Mouse (Mus musculus) small intestine, adult 2 months (tissue): Measurements from ENCODE around the gene Txnrd3. TPM values are rescaled to one million over a fixed set of nuclear protein-coding genes. Genes with fewer than 3 reads are reported as not detected.

Experiments used
- H3K27ac ChIP-seq: fragments of 200-500 bp; 2 replicates; pipeline ENCODE4 v1.5.1; 2012; ENCODE audit warnings: low read depth, low read length, control low read depth, inconsistent platforms; ENCODE audit not compliant: insufficient read depth
- H3K27me3 ChIP-seq: fragments of 200-500 bp; 2 replicates; pipeline ENCODE4 v1.6.1; 2012; ENCODE audit warnings: mild to moderate bottlenecking, moderate library complexity, low read length, inconsistent platforms; ENCODE audit not compliant: control insufficient read depth, insufficient read depth
- H3K36me3 ChIP-seq: fragments of 200-500 bp; 2 replicates; pipeline ENCODE4 v1.6.1; 2012; ENCODE audit warnings: mild to moderate bottlenecking, low read length, control low read depth, inconsistent platforms; ENCODE audit not compliant: control insufficient read depth, insufficient read depth
- H3K4me1 ChIP-seq: fragments of 200-500 bp; 2 replicates; pipeline ENCODE4 v1.6.1; 2012; ENCODE audit warnings: low read length, inconsistent platforms, mixed read lengths; ENCODE audit not compliant: control insufficient read depth, insufficient read depth, insufficient read length
- H3K4me3 ChIP-seq: fragments of 200-500 bp; 2 replicates; pipeline ENCODE4 v1.5.1; 2012; ENCODE audit warnings: low read depth, mild to moderate bottlenecking, control low read depth, inconsistent platforms, low read length, moderate library complexity
- CTCF ChIP-seq: fragments of 200-500 bp; IDR thresholded peaks from 2 replicates; pipeline ENCODE4 v1.5.1; 2012; ENCODE audit warnings: low read depth, mild to moderate bottlenecking, control low read depth, inconsistent platforms, low read length, moderate library complexity, mixed read lengths; ENCODE audit not compliant: insufficient replicate concordance, insufficient read length; ENCODE audit errors: extremely low read depth
- POLR2A ChIP-seq: fragments of 200-500 bp; IDR thresholded peaks from 2 replicates; pipeline ENCODE4 v1.6.1; 2012; ENCODE audit warnings: low read depth, mild to moderate bottlenecking, control low read depth, inconsistent platforms, low read length, moderate library complexity
- WGBS: fragments of 180-500 bp; shearing (Covaris S2); methylation state at CpG from one replicate; pipeline ENCODE4 v1.1.7; 2018; 5-methylcytosine and 5-hydroxymethylcytosine counted together
- polyA plus RNA-seq: library from polyadenylated mRNA; depleted of rRNA; stranded (reverse); fragments of >200 nt; gene quantifications from 2 replicates; pipeline ENCODE4 v1.2.3, GENCODE M21; 2012

Txnrd3 gene
- polyA plus RNA-seq, 1 experiment = 4.3 TPM

DNA sequence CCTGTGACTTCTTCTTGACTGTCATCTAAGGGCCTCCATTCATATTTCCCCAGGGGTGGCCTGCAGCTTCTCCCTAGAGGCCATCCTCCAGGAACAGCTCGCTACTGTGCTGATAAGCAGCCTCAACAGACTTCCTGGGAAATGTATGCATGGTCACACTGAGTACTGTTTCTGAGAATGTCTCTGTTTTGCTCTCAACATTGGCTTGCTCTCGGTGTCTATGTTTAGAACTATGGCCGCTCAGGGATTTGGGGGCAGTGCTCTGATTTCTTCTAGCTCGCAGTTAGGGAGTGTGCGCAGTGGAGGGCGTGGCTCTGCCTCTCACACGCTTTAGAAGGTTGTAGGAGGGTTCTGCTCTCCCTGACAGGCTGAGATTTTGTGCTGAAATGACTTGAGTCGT is 9.4 kb upstream of the Txnrd3 start:
- no peak overlapping the region for H3K27ac ChIP-seq
- 0 out of 2 replicates have a peak, but pooled peaks cover 2% of the 10 kb centered on the region for H3K4me1 ChIP-seq
- H3K27me3 ChIP-seq = no peaks in the 10 kb centered on the region
- WGBS = 28% methylated on average over 8 of the region's 8 CpGs
- TF ChIP-seq CTCF (no peak), POLR2A (no peak)
- H3K4me3 ChIP-seq = no peak overlapping the region
- H3K36me3 ChIP-seq = no peaks in the 10 kb centered on the region

- Histone ChIP-seq H3K27ac (no peak overlapping the region), H3K4me3 (no peak overlapping the region), H3K4me1 (no peaks in the 10 kb centered on the region), H3K27me3 (no peaks in the 10 kb centered on the region), H3K36me3 (no peaks in the 10 kb centered on the region)
- 74% methylated on average over 4 of the region's 4 CpGs for WGBS
- TF ChIP-seq CTCF = no peak
- TF ChIP-seq POLR2A = no peak
Observed at GRCm38 (mm10) chr6:89637977-89638376, 5.8 kb upstream of the Txnrd3 start.

DNA sequence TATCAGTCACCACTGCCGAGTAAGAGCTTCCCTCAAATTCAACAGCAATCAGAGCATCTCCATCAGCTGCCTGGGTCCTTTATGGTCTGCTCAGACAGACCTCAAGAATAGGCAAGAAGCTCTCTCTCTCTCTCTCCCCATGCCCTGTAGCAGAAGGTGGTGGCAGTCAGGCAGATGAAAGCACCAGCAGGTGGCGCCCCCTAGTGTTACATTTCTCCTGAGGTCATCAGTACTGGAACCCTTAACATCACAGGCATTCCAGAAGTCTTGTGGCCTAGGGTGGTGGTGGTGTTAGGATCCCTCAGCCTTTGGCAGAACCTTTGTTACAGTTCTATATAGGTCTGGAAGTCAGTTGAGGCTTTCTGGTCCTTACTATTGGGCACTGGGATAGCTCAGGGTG is 4.8 kb upstream of the Txnrd3 start:
- Histone ChIP-seq H3K4me1 (peaks cover 2% of the 10 kb centered on the region; the same call in 1 of the 2 replicates), H3K4me3 (no peak overlapping the region), H3K27ac (no peak overlapping the region), H3K27me3 (no peaks in the 10 kb centered on the region), H3K36me3 (no peaks in the 10 kb centered on the region)
- TF ChIP-seq CTCF = peak; percentile 57; the same call in 1 of the 2 replicates
- no peak for TF ChIP-seq POLR2A
- WGBS = 39% methylated on average over 2 of the region's 2 CpGs

- H3K36me3 ChIP-seq = no peaks in the 10 kb centered on the region
- peaks cover 2% of the 10 kb centered on the region; the same call in 1 of the 2 replicates for H3K4me1 ChIP-seq
- TF ChIP-seq POLR2A (peak; percentile 5; the same call in 1 of the 2 replicates), CTCF (no peak)
- WGBS = under 1% methylated on average over 41 of the region's 41 CpGs
- H3K27ac ChIP-seq = peak overlapping the region; percentile 73
- no peaks in the 10 kb centered on the region for H3K27me3 ChIP-seq
- peak overlapping the region; percentile 79 for H3K4me3 ChIP-seq
Observed at GRCm38 (mm10) chr6:89644271-89645075, 685 bp downstream of the Txnrd3 start.

DNA sequence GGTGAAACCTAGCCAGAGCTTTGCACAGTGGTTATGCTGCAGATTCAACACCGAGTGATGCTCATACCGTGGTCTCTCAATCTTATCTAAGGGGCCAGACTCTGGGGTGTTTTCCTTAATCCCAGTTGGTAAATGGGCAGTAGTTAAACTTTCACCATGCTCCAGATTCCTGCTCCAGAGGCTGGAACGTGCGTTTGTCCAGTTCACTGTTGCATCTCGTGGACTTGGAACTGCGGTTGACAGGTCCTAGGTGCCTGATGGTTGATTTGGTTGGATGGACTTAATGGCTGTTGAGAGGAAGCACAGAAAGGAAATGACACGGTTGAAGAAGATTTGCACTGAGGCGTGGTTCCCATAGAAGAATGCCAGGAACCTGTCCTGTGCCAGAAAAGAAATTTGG is 6.1 kb downstream of the Txnrd3 start:
- TF ChIP-seq POLR2A (no peak), CTCF (no peak)
- 66% methylated on average over 8 of the region's 8 CpGs for WGBS
- no peaks in the 10 kb centered on the region for H3K36me3 ChIP-seq
- H3K4me1 ChIP-seq = peaks cover under 1% of the 10 kb centered on the region; the same call in 1 of the 2 replicates
- no peak overlapping the region for H3K4me3 ChIP-seq
- H3K27me3 ChIP-seq = no peaks in the 10 kb centered on the region
- H3K27ac ChIP-seq = no peak overlapping the region

GRCm38 (mm10) chr6:89651770-89652169 is 8.0 kb downstream of the Txnrd3 start:
- Histone ChIP-seq H3K4me1 (peaks cover 2% of the 10 kb centered on the region; the same call in 1 of the 2 replicates), H3K27me3 (no peaks in the 10 kb centered on the region), H3K4me3 (no peak overlapping the region), H3K36me3 (no peaks in the 10 kb centered on the region), H3K27ac (no peak overlapping the region)
- TF ChIP-seq POLR2A (no peak), CTCF (no peak)

GRCm38 (mm10) chr6:89655011-89655410 is 11.2 kb downstream of the Txnrd3 start:
- peaks cover 2% of the 10 kb centered on the region; the same call in 1 of the 2 replicates for H3K4me1 ChIP-seq
- H3K36me3 ChIP-seq = no peaks in the 10 kb centered on the region
- no peak overlapping the region for H3K4me3 ChIP-seq
- 68% methylated on average over 3 of the region's 3 CpGs for WGBS
- no peak overlapping the region for H3K27ac ChIP-seq
- H3K27me3 ChIP-seq = no peaks in the 10 kb centered on the region
- TF ChIP-seq CTCF (no peak), POLR2A (no peak)
